Mouse (Mus musculus) frontal cortex, postnatal 36 days (tissue): Measurements from ENCODE around the gene Ptprk.

Experiments used
- DNase-seq, 2 experiments: peaks; one replicate each; pipeline ENCODE4 v3.0.0; 2022; ENCODE audit warnings: low spot score in 2 of 2

Gene Ptprk

GRCm38 (mm10) chr10:28278757-28279156, 204.1 kb downstream of the Ptprk start:
- DNase-seq, result no peak

- no peak for DNase-seq
Measured at GRCm38 (mm10) chr10:28297531-28297930, 222.9 kb downstream of the Ptprk start.

- DNase-seq, result no peak
Measured at GRCm38 (mm10) chr10:28299207-28299606, 224.6 kb downstream of the Ptprk start.

GRCm38 (mm10) chr10:28303856-28304255, 229.2 kb downstream of the Ptprk start:
- DNase-seq, result no peak

GRCm38 (mm10) chr10:28304292-28304875, 229.8 kb downstream of the Ptprk start:
- no peak for DNase-seq

GRCm38 (mm10) chr10:28306451-28307086, 231.9 kb downstream of the Ptprk start:
- DNase-seq, result no peak

GRCm38 (mm10) chr10:28311369-28311768, 236.7 kb downstream of the Ptprk start:
- DNase-seq, result no peak

- DNase-seq, result no peak
Measured at GRCm38 (mm10) chr10:28322995-28323394, 248.4 kb downstream of the Ptprk start.

GRCm38 (mm10) chr10:28335232-28335631, 260.6 kb downstream of the Ptprk start:
- no peak for DNase-seq

GRCm38 (mm10) chr10:28338536-28338935, 263.9 kb downstream of the Ptprk start:
- no peak for DNase-seq

- no peak for DNase-seq
Measured at GRCm38 (mm10) chr10:28345196-28345681, 270.6 kb downstream of the Ptprk start.

- no peak for DNase-seq
Measured at GRCm38 (mm10) chr10:28365291-28365690, 290.7 kb downstream of the Ptprk start.

GRCm38 (mm10) chr10:28366065-28366677, 291.6 kb downstream of the Ptprk start:
- DNase-seq, result no peak

- DNase-seq, result no peak
Measured at GRCm38 (mm10) chr10:28369808-28370207, 295.2 kb downstream of the Ptprk start.

GRCm38 (mm10) chr10:28374874-28375273, 300.3 kb downstream of the Ptprk start:
- DNase-seq, result no peak

GRCm38 (mm10) chr10:28379752-28380488, 305.3 kb downstream of the Ptprk start:
- no peak for DNase-seq

- no peak for DNase-seq
Measured at GRCm38 (mm10) chr10:28387563-28388222, 313.1 kb downstream of the Ptprk start.

GRCm38 (mm10) chr10:28391168-28391567, 316.5 kb downstream of the Ptprk start:
- no peak for DNase-seq

- DNase-seq, result no peak
Measured at GRCm38 (mm10) chr10:28395610-28396519, 321.2 kb downstream of the Ptprk start.

- no peak for DNase-seq
Measured at GRCm38 (mm10) chr10:28396520-28396915, 321.9 kb downstream of the Ptprk start.

- no peak for DNase-seq
Measured at GRCm38 (mm10) chr10:28401796-28402195, 327.2 kb downstream of the Ptprk start.
